Mouse (Mus musculus): Measurements from ENCODE around the gene Islr2.

GRCm38 (mm10) chr9:58199381-58200269, 4.5 kb downstream of the Islr2 start:
- TF ChIP-seq HCFC1 (IDR thresholded peaks at IDR 0.05; ENCODE audit: borderline replicate concordance, insufficient read depth, low read length) (no peak), ZNF384 (IDR thresholded peaks at IDR 0.05; ENCODE audit: low read depth, low read length) (no peak), CHD2 (IDR thresholded peaks at IDR 0.05; ENCODE audit: low read depth, low read length) (no peak)
